In the genomic region with DNA sequence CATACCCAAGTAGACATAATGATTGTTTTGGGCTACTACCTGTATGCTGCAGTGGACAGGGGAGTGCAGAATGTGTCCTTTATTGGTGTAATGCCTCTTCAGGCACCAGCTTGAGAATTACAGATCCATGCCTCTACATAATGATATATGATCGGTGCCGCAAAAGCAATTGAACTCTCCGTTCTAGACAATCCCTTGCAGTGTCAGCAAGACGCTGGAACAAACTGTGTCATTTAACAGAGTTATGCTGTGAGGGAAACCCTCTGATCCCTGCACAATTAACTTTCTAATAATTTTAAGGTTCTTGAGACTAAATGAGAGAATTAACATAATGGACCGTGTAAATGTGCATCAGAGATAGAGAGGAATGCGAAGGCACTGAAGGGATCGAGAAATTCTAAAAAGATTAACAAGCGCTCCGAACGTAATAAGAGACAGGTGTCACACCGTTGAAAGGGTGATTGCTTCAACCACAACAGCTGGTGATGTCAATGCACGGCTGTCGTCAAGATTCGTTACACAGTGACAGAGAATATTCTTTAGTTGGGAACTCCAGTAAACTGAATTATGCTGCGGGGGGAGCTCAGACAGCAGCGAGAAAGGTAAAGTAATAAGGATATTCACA, we compare ENCODE assay signal across 18 mouse cellular contexts.
A peak's percentile ranks its signal among the peaks of the same experiment; 100 is the strongest.
DNase-seq lines count a peak whose midpoint lies in the region; ATAC-seq lines count a peak whose summit lies in the region.
"Had no signal": no experiment of that assay in that cellular context is flagged by ENCODE, and none has a peak within 500 bp of the region (broad histone marks: within the 10 kb centered on the region; RNA-seq: fewer than 3 reads in every experiment).

No protein-coding gene starts in this region.

- no peaks in the 10 kb centered on the region for H3K4me1 ChIP-seq in embryonic facial prominence, embryonic 11.5 days (ENCODE audit: control insufficient read depth, insufficient read depth, low read length)
- peaks cover 33% of the 10 kb centered on the region for H3K4me1 ChIP-seq in embryonic facial prominence, embryonic 10.5 days
- 0 out of 2 replicates have a peak, but pooled peaks cover 6% of the 10 kb centered on the region for H3K4me1 ChIP-seq in neural tube, embryonic 12.5 days
- peaks cover 6% of the 10 kb centered on the region; the same call in 1 of the 2 replicates for H3K4me1 ChIP-seq in neural tube, embryonic 15.5 days
- H3K4me1 ChIP-seq: embryonic facial prominence, embryonic 12.5 days had no signal

- peak; percentile 53 for DNase-seq in embryonic facial prominence, embryonic 11.5 days (ENCODE audit: low spot score)
- no peak for DNase-seq in embryonic facial prominence, embryonic 10.5 days (ENCODE audit: low spot score)
- DNase-seq in neural tube, embryonic 10.5 days (ENCODE audit: extremely low spot score, low spot score), result no peak
- DNase-seq in mesoderm, embryonic 11.5 days (ENCODE audit: low read depth, low spot score), result peak; percentile 54
- DNase-seq in right cerebral cortex, postnatal 14 days, result no peak
- no peak for DNase-seq in thymus, adult 18-20 months
- DNase-seq: cerebellum, postnatal 14 days; gastrocnemius, postnatal 10 days; heart, adult 2 months; kidney, adult 11 months; kidney, postnatal 25 days; lung, adult 18-20 months; lung, postnatal 4 days; right cerebral cortex, postnatal 25 days had no signal

- ATAC-seq in embryonic facial prominence, embryonic 11.5 days (replicated peaks; ENCODE audit: insufficient number of reproducible peaks, low FRiP score, low TSS enrichment, low read depth), result 0 out of 2 replicates have a peak, but pooled peaks have one; percentile 25
- ATAC-seq in neural tube, embryonic 12.5 days (ENCODE audit: low FRiP score, low read depth), result no peak
- ATAC-seq in neural tube, embryonic 15.5 days (ENCODE audit: low FRiP score), result peak; percentile 35; the same call in 1 of the 2 replicates

- no peak overlapping the region for H3K27ac ChIP-seq in embryonic facial prominence, embryonic 11.5 days (replicated peaks; ENCODE audit: low read depth, low read length)
- H3K27ac ChIP-seq in embryonic facial prominence, embryonic 10.5 days (replicated peaks), result no peak overlapping the region
- H3K27ac ChIP-seq in neural tube, embryonic 12.5 days, result no peak overlapping the region
- no peak overlapping the region for H3K27ac ChIP-seq in neural tube, embryonic 15.5 days (replicated peaks)
- H3K27ac ChIP-seq: embryonic facial prominence, embryonic 12.5 days; heart, adult 2 months had no signal

- no peak overlapping the region for H3K4me3 ChIP-seq in embryonic facial prominence, embryonic 11.5 days (ENCODE audit: low read depth, low read length)
- no peak overlapping the region for H3K4me3 ChIP-seq in embryonic facial prominence, embryonic 10.5 days
- H3K4me3 ChIP-seq in neural tube, embryonic 12.5 days, result no peak overlapping the region
- peak overlapping the region; percentile 14; the same call in 1 of the 2 replicates for H3K4me3 ChIP-seq in neural tube, embryonic 15.5 days (replicated peaks)
- H3K4me3 ChIP-seq: embryonic facial prominence, embryonic 12.5 days; heart, adult 2 months had no signal

- no peak overlapping the region for H3K9ac ChIP-seq in embryonic facial prominence, embryonic 11.5 days (replicated peaks; ENCODE audit: low read length)
- H3K9ac ChIP-seq in neural tube, embryonic 12.5 days, result no peak overlapping the region
- H3K9ac ChIP-seq in neural tube, embryonic 15.5 days (replicated peaks), result no peak overlapping the region
- H3K9ac ChIP-seq: embryonic facial prominence, embryonic 12.5 days had no signal

- H3K9me3 ChIP-seq in embryonic facial prominence, embryonic 11.5 days (replicated peaks; ENCODE audit: control insufficient read depth, low read length), result no peaks in the 10 kb centered on the region
- H3K9me3 ChIP-seq in embryonic facial prominence, embryonic 10.5 days, result no peaks in the 10 kb centered on the region
- no peaks in the 10 kb centered on the region for H3K9me3 ChIP-seq in neural tube, embryonic 12.5 days
- no peaks in the 10 kb centered on the region for H3K9me3 ChIP-seq in neural tube, embryonic 15.5 days (replicated peaks)
- H3K9me3 ChIP-seq: embryonic facial prominence, embryonic 12.5 days had no signal

- no peaks in the 10 kb centered on the region for H3K27me3 ChIP-seq in embryonic facial prominence, embryonic 11.5 days (ENCODE audit: control insufficient read depth, insufficient read depth, low read length)
- H3K27me3 ChIP-seq in embryonic facial prominence, embryonic 10.5 days (replicated peaks; ENCODE audit: low read depth, poor library complexity, severe bottlenecking), result no peaks in the 10 kb centered on the region
- no peaks in the 10 kb centered on the region for H3K27me3 ChIP-seq in neural tube, embryonic 12.5 days (replicated peaks)
- no peaks in the 10 kb centered on the region for H3K27me3 ChIP-seq in neural tube, embryonic 15.5 days (replicated peaks)
- H3K27me3 ChIP-seq: CH12.LX; embryonic facial prominence, embryonic 12.5 days had no signal

- H3K4me2 ChIP-seq in embryonic facial prominence, embryonic 11.5 days (ENCODE audit: low read depth, low read length), result no peak overlapping the region
- peak overlapping the region; percentile 36 for H3K4me2 ChIP-seq in neural tube, embryonic 12.5 days (replicated peaks)
- H3K4me2 ChIP-seq in neural tube, embryonic 15.5 days, result peak overlapping the region; percentile 42
- H3K4me2 ChIP-seq: embryonic facial prominence, embryonic 12.5 days had no signal

- 36% methylated on average over 16 of the region's 16 CpGs for WGBS in embryonic facial prominence, embryonic 11.5 days
- 43% methylated on average over 16 of the region's 16 CpGs for WGBS in embryonic facial prominence, embryonic 10.5 days
- WGBS in neural tube, embryonic 12.5 days, result 23% methylated on average over 16 of the region's 16 CpGs
- WGBS in neural tube, embryonic 15.5 days, result 15% methylated on average over 16 of the region's 16 CpGs

- no peaks in the 10 kb centered on the region for H3K36me3 ChIP-seq in embryonic facial prominence, embryonic 11.5 days (replicated peaks; ENCODE audit: control insufficient read depth, insufficient read depth, low read depth, low read length)
- no peaks in the 10 kb centered on the region for H3K36me3 ChIP-seq in embryonic facial prominence, embryonic 10.5 days (replicated peaks)
- no peaks in the 10 kb centered on the region for H3K36me3 ChIP-seq in neural tube, embryonic 12.5 days
- H3K36me3 ChIP-seq in neural tube, embryonic 15.5 days, result no peaks in the 10 kb centered on the region
- H3K36me3 ChIP-seq: embryonic facial prominence, embryonic 12.5 days had no signal

Comparison
In these comparisons a context has a peak if more than half of its experiments do, and no peak if none do; other contexts are left out.
1. DNase-seq: peak in embryonic facial prominence, embryonic 11.5 days (single experiment) and mesoderm, embryonic 11.5 days (single experiment); none in embryonic facial prominence, embryonic 10.5 days (single experiment), neural tube, embryonic 10.5 days (single experiment), right cerebral cortex, postnatal 14 days (single experiment) and thymus, adult 18-20 months (0 of 2).